Mouse (Mus musculus) heart, postnatal 25 days (tissue): Measurements from ENCODE around the gene Ptger1. TPM values are rescaled to one million over a fixed set of nuclear protein-coding genes. Genes with fewer than 3 reads are reported as not detected.

Experiments used
- DNase-seq: peaks from one replicate; pipeline ENCODE4 v3.0.0; 2022; ENCODE audit warnings: low spot score
- intact Hi-C: fragments of 180-260 bp; cut with DNase I; formaldehyde crosslinking; loops from one replicate; pipeline ENCODE4 v1.15.1; 2025
- total RNA-seq, 2 experiments: library from RNA; stranded (reverse); gene quantifications; 2 replicates each; pipeline ENCODE4 v1.2.3; 2021

Gene Ptger1
- total RNA-seq, 2 experiments from 2014 or later: 0.25 to 0.34 TPM

- no peak for DNase-seq
- intact Hi-C loops: no loop called here
These were observed 22.8 kb downstream of the Ptger1 start for GRCm38 (mm10) chr8:83689264-83689663.

GRCm38 (mm10) chr8:83693609-83694236 lies 27.2 kb downstream of the Ptger1 start:
- no peak for DNase-seq
- intact Hi-C loops: no loop called here

GRCm38 (mm10) chr8:83694369-83695160 lies 28.1 kb downstream of the Ptger1 start:
- no peak for DNase-seq
- intact Hi-C loops: loop anchor here (5.0 kb wide), 1 partner anchor 43 kb away; no protein-coding TSS in a partner anchor

- intact Hi-C loops: loop anchor here (2.0 to 5.0 kb wide), 2 partner anchors 33 to 42 kb away; no protein-coding TSS in a partner anchor
- DNase-seq: no peak
These were observed 29.1 kb downstream of the Ptger1 start for GRCm38 (mm10) chr8:83695351-83696106.

- intact Hi-C loops: loop anchor here (2.0 to 5.0 kb wide), 3 partner anchors 17 to 40 kb away; partner anchors contain the start of gene Ddx39
- DNase-seq: peak; percentile 57
These were observed 31.1 kb downstream of the Ptger1 start for GRCm38 (mm10) chr8:83697374-83698220.

GRCm38 (mm10) chr8:83698291-83698660 lies 31.8 kb downstream of the Ptger1 start:
- intact Hi-C loops: loop anchor here (2.0 to 5.0 kb wide), 2 partner anchors 17 to 39 kb away; partner anchors contain the start of gene Ddx39

GRCm38 (mm10) chr8:83698661-83699453 lies 32.4 kb downstream of the Ptger1 start, which contains the start of gene Pkn1:
Gene Pkn1, minus strand, starts transcription at chr8:83699179.
- peak; percentile 71 for DNase-seq
- intact Hi-C loops: loop anchor here (2.0 to 5.0 kb wide), 2 partner anchors 16 to 38 kb away; partner anchors contain the start of gene Ddx39

More at GRCm38 (mm10) chr8:83698291-83698660, 31.8 kb downstream of the Ptger1 start:
- no peak for DNase-seq

GRCm38 (mm10) chr8:83699566-83699965 lies 33.1 kb downstream of the Ptger1 start:
- no peak for DNase-seq
- intact Hi-C loops: loop anchor here (2.0 to 5.0 kb wide), 2 partner anchors 15 to 38 kb away; partner anchors contain the start of gene Ddx39

- intact Hi-C loops: no loop called here
- DNase-seq: no peak
These were observed 34.1 kb downstream of the Ptger1 start for GRCm38 (mm10) chr8:83700423-83701085.

- DNase-seq: no peak
- intact Hi-C loops: no loop called here
These were observed 36.9 kb downstream of the Ptger1 start for GRCm38 (mm10) chr8:83703426-83703825.

GRCm38 (mm10) chr8:83706411-83706810 lies 39.9 kb downstream of the Ptger1 start:
- DNase-seq: no peak
- intact Hi-C loops: no loop called here

GRCm38 (mm10) chr8:83707554-83707953 lies 41.1 kb downstream of the Ptger1 start:
- no peak for DNase-seq
- intact Hi-C loops: no loop called here

GRCm38 (mm10) chr8:83714676-83715030 lies 48.2 kb downstream of the Ptger1 start:
- DNase-seq: no peak
- intact Hi-C loops: loop anchor here (2.0 kb wide), 1 partner anchor 16 kb away; the partner anchor contains the start of gene Pkn1

- intact Hi-C loops: loop anchor here (2.0 kb wide), 1 partner anchor 16 kb away; the partner anchor contains the start of gene Pkn1
- peak; percentile 96 for DNase-seq
These were observed 48.7 kb downstream of the Ptger1 start, which contains the start of gene Ddx39 for GRCm38 (mm10) chr8:83715031-83715690. Gene Ddx39, plus strand, starts transcription at chr8:83715177.

GRCm38 (mm10) chr8:83715771-83716170 lies 49.3 kb downstream of the Ptger1 start:
- DNase-seq: no peak
- intact Hi-C loops: loop anchor here (2.0 kb wide), 1 partner anchor 17 kb away; the partner anchor contains the start of gene Pkn1

- intact Hi-C loops: no loop called here
- no peak for DNase-seq
These were observed 50.1 kb downstream of the Ptger1 start for GRCm38 (mm10) chr8:83716563-83716962.

- no peak for DNase-seq
- intact Hi-C loops: no loop called here
These were observed 52.6 kb downstream of the Ptger1 start for GRCm38 (mm10) chr8:83719048-83719447.
